Mouse (Mus musculus) granulocyte monocyte progenitor cell, adult 5-6 weeks (primary cell): Measurements from ENCODE around the gene Gm10100. TPM values are rescaled to one million over a fixed set of nuclear protein-coding genes. Genes with fewer than 3 reads are reported as not detected.
"Not testable (repeated sequence)": the region's sequence is repeated elsewhere in the genome, so short reads cannot be mapped to it uniquely, and the experiment has no call there.

Experiments used
- ATAC-seq: replicated peaks from 2 replicates; pipeline ENCODE4 v1.8.0; 2016; ENCODE audit warnings: mild to moderate bottlenecking, moderate TSS enrichment, inconsistent platforms; ENCODE audit not compliant: poor library complexity, severe bottlenecking
- total RNA-seq, 2 experiments: library from RNA; stranded (forward) in 1 of 2; stranded (reverse) in 1 of 2; fragments of 200-712, 200-1000 nt in 1 of 2; fragments of >200 nt in 1 of 2; fragmentation: Nextera tagmentation in 1 of 2; gene quantifications; 2 replicates each; pipeline ENCODE4 v1.2.3; 2014 to 2017

Gm10100 gene
- total RNA-seq, 2 experiments from 2014 or later = not detected

- not testable (repeated sequence) for ATAC-seq
Observed at GRCm38 (mm10) chr10:77751254-77751653, 25.0 kb downstream of the Gm10100 start, which contains the start of gene Gm9736. Gene Gm9736 (minus strand): TSS chr10:77751354.

- not testable (repeated sequence) for ATAC-seq
Observed at GRCm38 (mm10) chr10:77752312-77752711, 26.0 kb downstream of the Gm10100 start.

GRCm38 (mm10) chr10:77753448-77753847, 27.2 kb downstream of the Gm10100 start:
- ATAC-seq = no peak

- not testable (repeated sequence) for ATAC-seq
Observed at GRCm38 (mm10) chr10:77759582-77759981, 33.3 kb downstream of the Gm10100 start, which contains the start of gene Gm3233. Gene Gm3233 (minus strand): TSS chr10:77759682.

- ATAC-seq = no peak
Observed at GRCm38 (mm10) chr10:77769727-77770126, 43.4 kb downstream of the Gm10100 start.

- not testable (repeated sequence) for ATAC-seq
Observed at GRCm38 (mm10) chr10:77771225-77771624, 44.9 kb downstream of the Gm10100 start, which contains the start of gene Gm3238. Gene Gm3238 (minus strand): TSS chr10:77771325.

GRCm38 (mm10) chr10:77772142-77772541, 45.9 kb downstream of the Gm10100 start:
- ATAC-seq = not testable (repeated sequence)

Other genes with a start within 250 kb of the Gm10100 start
Only the 30 nearest of the 31 such genes appear.
- 14.6 and 14.8 TPM in 2 replicates for gene Fam207a, start 210.7 kb upstream of the Gm10100 start, total RNA-seq (2014; fragmentation: Nextera tagmentation)
- gene Fam207a, start 210.7 kb upstream of the Gm10100 start, total RNA-seq (2017) = 23.5 and 43.2 TPM in 2 replicates
- gene Itgb2, start 196.2 kb upstream of the Gm10100 start, total RNA-seq (2014; fragmentation: Nextera tagmentation) = 17.1 and 28.9 TPM in 2 replicates
- 32.0 and 36.6 TPM in 2 replicates for gene Itgb2, start 196.2 kb upstream of the Gm10100 start, total RNA-seq (2017)
- gene Pttg1ip, start 144.8 kb upstream of the Gm10100 start, total RNA-seq (2014; fragmentation: Nextera tagmentation) = 36.6 and 39.0 TPM in 2 replicates
- gene Pttg1ip, start 144.8 kb upstream of the Gm10100 start, total RNA-seq (2017) = 34.6 and 37.0 TPM in 2 replicates
- gene Sumo3, start 120.4 kb upstream of the Gm10100 start, total RNA-seq (2014; fragmentation: Nextera tagmentation) = 60.0 and 78.8 TPM in 2 replicates
- gene Sumo3, start 120.4 kb upstream of the Gm10100 start, total RNA-seq (2017) = 197 and 205 TPM in 2 replicates
- gene Gm49325, start 120.3 kb upstream of the Gm10100 start, total RNA-seq (2014; fragmentation: Nextera tagmentation) = not detected in 2 replicates
- 1.6 TPM in 1 of 2 replicates, not detected in the other for gene Gm49325, start 120.3 kb upstream of the Gm10100 start, total RNA-seq (2017)
- 39.6 and 42.0 TPM in 2 replicates for gene Ube2g2, start 104.2 kb upstream of the Gm10100 start, total RNA-seq (2014; fragmentation: Nextera tagmentation)
- gene Ube2g2, start 104.2 kb upstream of the Gm10100 start, total RNA-seq (2017) = 29.5 and 53.3 TPM in 2 replicates
- gene Tspear, start 39.9 kb upstream of the Gm10100 start, total RNA-seq (2014; fragmentation: Nextera tagmentation) = 0.90 TPM in 1 of 2 replicates, not detected in the other
- gene Tspear, start 39.9 kb upstream of the Gm10100 start, total RNA-seq (2017) = 0.05 TPM in 1 of 2 replicates, not detected in the other
- gene Gm19402, start 35.7 kb upstream of the Gm10100 start, total RNA-seq (2014; fragmentation: Nextera tagmentation) = not detected in 2 replicates
- gene Gm19402, start 35.7 kb upstream of the Gm10100 start, total RNA-seq (2017) = not detected in 2 replicates
- not detected in 2 replicates for gene Gm9508, start 29.3 kb upstream of the Gm10100 start, total RNA-seq (2014; fragmentation: Nextera tagmentation)
- not detected in 2 replicates for gene Gm9508, start 29.3 kb upstream of the Gm10100 start, total RNA-seq (2017)
- gene Gm10272, start 19.9 kb upstream of the Gm10100 start, total RNA-seq (2014; fragmentation: Nextera tagmentation) = not detected in 2 replicates
- gene Gm10272, start 19.9 kb upstream of the Gm10100 start, total RNA-seq (2017) = not detected in 2 replicates
- not detected in 2 replicates for gene Gm10024, start 15.0 kb upstream of the Gm10100 start, total RNA-seq (2014; fragmentation: Nextera tagmentation)
- gene Gm10024, start 15.0 kb upstream of the Gm10100 start, total RNA-seq (2017) = not detected in 2 replicates
- gene Gm10142, start 10.7 kb upstream of the Gm10100 start, total RNA-seq (2014; fragmentation: Nextera tagmentation) = not detected in 2 replicates
- gene Gm10142, start 10.7 kb upstream of the Gm10100 start, total RNA-seq (2017) = not detected in 2 replicates
- not detected in 2 replicates for gene Krtap12-1, start 5.9 kb upstream of the Gm10100 start, total RNA-seq (2014; fragmentation: Nextera tagmentation)
- gene Krtap12-1, start 5.9 kb upstream of the Gm10100 start, total RNA-seq (2017) = not detected in 2 replicates
- gene Gm18596, start 16.2 kb downstream of the Gm10100 start, total RNA-seq (2014; fragmentation: Nextera tagmentation) = not detected in 2 replicates
- gene Gm18596, start 16.2 kb downstream of the Gm10100 start, total RNA-seq (2017) = not detected in 2 replicates
- gene Gm9736, start 24.9 kb downstream of the Gm10100 start, total RNA-seq (2014; fragmentation: Nextera tagmentation) = not detected in 2 replicates
- gene Gm9736, start 24.9 kb downstream of the Gm10100 start, total RNA-seq (2017) = not detected in 2 replicates
- gene Gm3233, start 33.2 kb downstream of the Gm10100 start, total RNA-seq (2014; fragmentation: Nextera tagmentation) = not detected in 2 replicates
- not detected in 2 replicates for gene Gm3233, start 33.2 kb downstream of the Gm10100 start, total RNA-seq (2017)
- gene Gm3238, start 44.8 kb downstream of the Gm10100 start, total RNA-seq (2014; fragmentation: Nextera tagmentation) = not detected in 2 replicates
- not detected in 2 replicates for gene Gm3238, start 44.8 kb downstream of the Gm10100 start, total RNA-seq (2017)
- not detected in 2 replicates for gene Gm7138, start 50.5 kb downstream of the Gm10100 start, total RNA-seq (2014; fragmentation: Nextera tagmentation)
- gene Gm7138, start 50.5 kb downstream of the Gm10100 start, total RNA-seq (2017) = not detected in 2 replicates
- gene Gm3250, start 56.1 kb downstream of the Gm10100 start, total RNA-seq (2014; fragmentation: Nextera tagmentation) = not detected in 2 replicates
- not detected in 2 replicates for gene Gm3250, start 56.1 kb downstream of the Gm10100 start, total RNA-seq (2017)
- gene Gm7137, start 61.7 kb downstream of the Gm10100 start, total RNA-seq (2014; fragmentation: Nextera tagmentation) = not detected in 2 replicates
- gene Gm7137, start 61.7 kb downstream of the Gm10100 start, total RNA-seq (2017) = not detected in 2 replicates
- gene Gm9639, start 68.6 kb downstream of the Gm10100 start, total RNA-seq (2014; fragmentation: Nextera tagmentation) = not detected in 2 replicates
- gene Gm9639, start 68.6 kb downstream of the Gm10100 start, total RNA-seq (2017) = not detected in 2 replicates
- not detected in 2 replicates for gene Gm19668, start 72.6 kb downstream of the Gm10100 start, total RNA-seq (2014; fragmentation: Nextera tagmentation)
- gene Gm19668, start 72.6 kb downstream of the Gm10100 start, total RNA-seq (2017) = not detected in 2 replicates
- not detected in 2 replicates for gene Gm9507, start 85.4 kb downstream of the Gm10100 start, total RNA-seq (2014; fragmentation: Nextera tagmentation)
- not detected in 2 replicates for gene Gm9507, start 85.4 kb downstream of the Gm10100 start, total RNA-seq (2017)
- not detected in 2 replicates for gene Gm2696, start 88.2 kb downstream of the Gm10100 start, total RNA-seq (2014; fragmentation: Nextera tagmentation)
- not detected in 2 replicates for gene Gm2696, start 88.2 kb downstream of the Gm10100 start, total RNA-seq (2017)
- not detected in 2 replicates for gene Krtap10-4, start 100.6 kb downstream of the Gm10100 start, total RNA-seq (2014; fragmentation: Nextera tagmentation)
- not detected in 2 replicates for gene Krtap10-4, start 100.6 kb downstream of the Gm10100 start, total RNA-seq (2017)
- gene Krtap10-10, start 109.5 kb downstream of the Gm10100 start, total RNA-seq (2014; fragmentation: Nextera tagmentation) = 0.75 TPM in 1 of 2 replicates, not detected in the other
- not detected in 2 replicates for gene Krtap10-10, start 109.5 kb downstream of the Gm10100 start, total RNA-seq (2017)
- gene Gm36176, start 120.3 kb downstream of the Gm10100 start, total RNA-seq (2014; fragmentation: Nextera tagmentation) = not detected in 2 replicates
- not detected in 2 replicates for gene Gm36176, start 120.3 kb downstream of the Gm10100 start, total RNA-seq (2017)
- gene Gm10318, start 126.4 kb downstream of the Gm10100 start, total RNA-seq (2014; fragmentation: Nextera tagmentation) = not detected in 2 replicates
- not detected in 2 replicates for gene Gm10318, start 126.4 kb downstream of the Gm10100 start, total RNA-seq (2017)
- not detected in 2 replicates for gene Gm3285, start 135.5 kb downstream of the Gm10100 start, total RNA-seq (2014; fragmentation: Nextera tagmentation)
- not detected in 2 replicates for gene Gm3285, start 135.5 kb downstream of the Gm10100 start, total RNA-seq (2017)
- gene Lrrc3, start 176.1 kb downstream of the Gm10100 start, total RNA-seq (2014; fragmentation: Nextera tagmentation) = not detected in 2 replicates
- not detected in 2 replicates for gene Lrrc3, start 176.1 kb downstream of the Gm10100 start, total RNA-seq (2017)